Mouse (Mus musculus): ENCODE measurements at regions not wholly inside any gene's neighbourhood (a gene's known extent, or its start where the extent isn't known, plus 50 kb on each side); places are given as distances from the start of the nearest gene placed in this dataset.
"Not testable (repeated sequence)": the region's sequence is repeated elsewhere in the genome, so short reads cannot be mapped to it uniquely, and the experiment has no call there.

GRCm38 (mm10) chr2:78274122-78274521 lies 327.9 kb upstream of the Cwc22 start:
- WGBS = 74% methylated on average over 5 of the region's 5 CpGs
- TF ChIP-seq CTCF (IDR thresholded peaks at IDR 0.05) (no peak), EP300 (IDR thresholded peaks at IDR 0.05) (no peak)
- Histone ChIP-seq H3K4me1 (ENCODE audit: insufficient read depth, low read depth, low read length) (no peaks in the 10 kb centered on the region), H3K27ac (ENCODE audit: low read length) (no peak overlapping the region), H3K27me3 (replicated peaks; ENCODE audit: insufficient read depth, low read length) (no peaks in the 10 kb centered on the region), H3K36me3 (ENCODE audit: insufficient read depth, low read length) (no peaks in the 10 kb centered on the region), H3K9ac (replicated peaks; ENCODE audit: low read depth) (no peak overlapping the region), H3K4me2 (replicated peaks; ENCODE audit: low read depth, low read length) (no peak overlapping the region), H3K4me3 (ENCODE audit: low read depth, low read length) (no peak overlapping the region), H3K9me3 (ENCODE audit: low read length) (no peaks in the 10 kb centered on the region)
- no peak for ATAC-seq
- DNase-seq (ENCODE audit: low spot score) = no peak

- WGBS = 88% methylated on average over 4 of the region's 4 CpGs
- no peak overlapping the region for H3K4me2 ChIP-seq (replicated peaks; ENCODE audit: low read depth, low read length)
- no peaks in the 10 kb centered on the region for H3K36me3 ChIP-seq (ENCODE audit: insufficient read depth, low read length)
- H3K9ac ChIP-seq (replicated peaks; ENCODE audit: low read depth) = no peak overlapping the region
- TF ChIP-seq EP300 (IDR thresholded peaks at IDR 0.05) (no peak), CTCF (IDR thresholded peaks at IDR 0.05) (no peak)
- DNase-seq (ENCODE audit: low spot score) = no peak
- H3K4me3 ChIP-seq (ENCODE audit: low read depth, low read length) = no peak overlapping the region
- H3K27ac ChIP-seq (ENCODE audit: low read length) = no peak overlapping the region
- no peaks in the 10 kb centered on the region for H3K9me3 ChIP-seq (ENCODE audit: low read length)
- no peaks in the 10 kb centered on the region for H3K4me1 ChIP-seq (ENCODE audit: insufficient read depth, low read depth, low read length)
- ATAC-seq = no peak
- no peaks in the 10 kb centered on the region for H3K27me3 ChIP-seq (replicated peaks; ENCODE audit: insufficient read depth, low read length)
Measured at GRCm38 (mm10) chr2:78268705-78269104, 322.5 kb upstream of the Cwc22 start.

GRCm38 (mm10) chr2:78267527-78268375 lies 321.6 kb upstream of the Cwc22 start:
- H3K4me1 ChIP-seq (ENCODE audit: insufficient read depth, low read depth, low read length) = no peaks in the 10 kb centered on the region
- H3K4me3 ChIP-seq (ENCODE audit: low read depth, low read length) = no peak overlapping the region
- H3K27me3 ChIP-seq (replicated peaks; ENCODE audit: insufficient read depth, low read length) = no peaks in the 10 kb centered on the region
- no peaks in the 10 kb centered on the region for H3K9me3 ChIP-seq (ENCODE audit: low read length)
- TF ChIP-seq EP300 (IDR thresholded peaks at IDR 0.05) = no peak
- ATAC-seq (no peak), DNase-seq (ENCODE audit: low spot score) (no peak)
- WGBS = 72% methylated on average over 2 of the region's 2 CpGs
- H3K4me2 ChIP-seq (replicated peaks; ENCODE audit: low read depth, low read length) = no peak overlapping the region
- H3K9ac ChIP-seq (replicated peaks; ENCODE audit: low read depth) = no peak overlapping the region
- H3K36me3 ChIP-seq (ENCODE audit: insufficient read depth, low read length) = no peaks in the 10 kb centered on the region
- no peak overlapping the region for H3K27ac ChIP-seq (ENCODE audit: low read length)

- ATAC-seq (no peak), DNase-seq (ENCODE audit: low spot score) (no peak)
- Histone ChIP-seq H3K4me1 (ENCODE audit: insufficient read depth, low read depth, low read length) (no peaks in the 10 kb centered on the region), H3K9me3 (ENCODE audit: low read length) (no peaks in the 10 kb centered on the region), H3K4me2 (replicated peaks; ENCODE audit: low read depth, low read length) (no peak overlapping the region), H3K4me3 (ENCODE audit: low read depth, low read length) (no peak overlapping the region), H3K9ac (replicated peaks; ENCODE audit: low read depth) (no peak overlapping the region), H3K27me3 (replicated peaks; ENCODE audit: insufficient read depth, low read length) (no peaks in the 10 kb centered on the region), H3K27ac (ENCODE audit: low read length) (no peak overlapping the region), H3K36me3 (ENCODE audit: insufficient read depth, low read length) (no peaks in the 10 kb centered on the region)
- WGBS = 67% methylated on average over 10 of the region's 10 CpGs
- no peak for TF ChIP-seq CTCF (IDR thresholded peaks at IDR 0.05)
- no peak for TF ChIP-seq EP300 (IDR thresholded peaks at IDR 0.05)
Measured at GRCm38 (mm10) chr2:78253601-78254097, 307.5 kb upstream of the Cwc22 start.

GRCm38 (mm10) chr2:78246354-78246753 lies 300.2 kb upstream of the Cwc22 start:
- Histone ChIP-seq H3K4me1 (ENCODE audit: insufficient read depth, low read depth, low read length) (peaks cover 4% of the 10 kb centered on the region; the same call in 1 of the 2 replicates), H3K27ac (ENCODE audit: low read length) (no peak overlapping the region), H3K4me2 (replicated peaks; ENCODE audit: low read depth, low read length) (no peak overlapping the region), H3K4me3 (ENCODE audit: low read depth, low read length) (no peak overlapping the region), H3K36me3 (ENCODE audit: insufficient read depth, low read length) (no peaks in the 10 kb centered on the region), H3K9ac (replicated peaks; ENCODE audit: low read depth) (no peak overlapping the region), H3K9me3 (ENCODE audit: low read length) (no peaks in the 10 kb centered on the region), H3K27me3 (replicated peaks; ENCODE audit: insufficient read depth, low read length) (no peaks in the 10 kb centered on the region)
- WGBS = 54% methylated on average over 5 of the region's 5 CpGs
- ATAC-seq = 0 out of 2 replicates have a peak, but pooled peaks have one; percentile 44
- peak; percentile 63 for DNase-seq (ENCODE audit: low spot score)
- no peak for TF ChIP-seq CTCF (IDR thresholded peaks at IDR 0.05)
- TF ChIP-seq EP300 (IDR thresholded peaks at IDR 0.05) = no peak

GRCm38 (mm10) chr2:78240299-78240698 lies 294.1 kb upstream of the Cwc22 start:
- H3K9ac ChIP-seq (replicated peaks; ENCODE audit: low read depth) = no peak overlapping the region
- H3K27ac ChIP-seq (ENCODE audit: low read length) = no peak overlapping the region
- TF ChIP-seq CTCF (IDR thresholded peaks at IDR 0.05) (no peak), EP300 (IDR thresholded peaks at IDR 0.05) (no peak)
- 39% methylated on average over 2 of the region's 2 CpGs for WGBS
- H3K4me1 ChIP-seq (ENCODE audit: insufficient read depth, low read depth, low read length) = no peaks in the 10 kb centered on the region
- no peaks in the 10 kb centered on the region for H3K36me3 ChIP-seq (ENCODE audit: insufficient read depth, low read length)
- H3K4me2 ChIP-seq (replicated peaks; ENCODE audit: low read depth, low read length) = no peak overlapping the region
- H3K9me3 ChIP-seq (ENCODE audit: low read length) = no peaks in the 10 kb centered on the region
- no peak overlapping the region for H3K4me3 ChIP-seq (ENCODE audit: low read depth, low read length)
- H3K27me3 ChIP-seq (replicated peaks; ENCODE audit: insufficient read depth, low read length) = no peaks in the 10 kb centered on the region
- DNase-seq (ENCODE audit: low spot score) (no peak), ATAC-seq (no peak)

- H3K36me3 ChIP-seq (ENCODE audit: insufficient read depth, low read length); H3K27ac ChIP-seq (ENCODE audit: low read length); ATAC-seq; H3K9ac ChIP-seq (replicated peaks; ENCODE audit: low read depth); H3K9me3 ChIP-seq (ENCODE audit: low read length); H3K27me3 ChIP-seq (replicated peaks; ENCODE audit: insufficient read depth, low read length); DNase-seq (ENCODE audit: low spot score); H3K4me1 ChIP-seq (ENCODE audit: insufficient read depth, low read depth, low read length); H3K4me3 ChIP-seq (ENCODE audit: low read depth, low read length); H3K4me2 ChIP-seq (replicated peaks; ENCODE audit: low read depth, low read length): not testable (repeated sequence)
- 83% methylated on average over 4 of the region's 4 CpGs for WGBS
Measured at GRCm38 (mm10) chr2:78225383-78226100, 279.4 kb upstream of the Cwc22 start.

All from lung, postnatal 0 days (tissue).